Mouse (Mus musculus) hindbrain, postnatal 0 days (tissue): Measurements from ENCODE around the gene Syngr1. TPM values are rescaled to one million over a fixed set of nuclear protein-coding genes. Genes with fewer than 3 reads are reported as not detected.

Experiments
- ATAC-seq: fragments of 200-750 bp; cut with Nextera tagmentation; 2 replicates; pipeline ENCODE4 v1.8.0; 2017; ENCODE audit warnings: mild to moderate bottlenecking, moderate TSS enrichment, moderate library complexity
- DNase-seq: peaks from one replicate; pipeline ENCODE4 v3.0.0-alpha.2; 2015; ENCODE audit warnings: low spot score
- H3K27ac ChIP-seq: fragments of 300-500 bp; sonication (generic); 2 replicates; pipeline ENCODE4 v1.5.1; 2014; ENCODE audit warnings: mild to moderate bottlenecking
- H3K27me3 ChIP-seq: fragments of 300-500 bp; sonication (generic); 2 replicates; pipeline ENCODE4 v1.6.1; 2014; ENCODE audit warnings: low read length, mixed read lengths; ENCODE audit not compliant: insufficient read depth
- H3K36me3 ChIP-seq: fragments of 300-500 bp; sonication (generic); 2 replicates; pipeline ENCODE4 v1.6.1; 2014; ENCODE audit warnings: low read length, mixed read lengths; ENCODE audit not compliant: insufficient read depth
- H3K4me1 ChIP-seq: fragments of 300-500 bp; sonication (generic); 2 replicates; pipeline ENCODE4 v1.6.1; 2014; ENCODE audit warnings: antibody characterized with exemption, low read length, mixed read lengths; ENCODE audit not compliant: insufficient read depth
- H3K4me2 ChIP-seq: fragments of 300-500 bp; sonication (generic); 2 replicates; pipeline ENCODE4 v1.6.1; 2014; ENCODE audit warnings: low read depth, mild to moderate bottlenecking, low read length, moderate library complexity, mixed read lengths
- H3K4me3 ChIP-seq: fragments of 300-500 bp; sonication (generic); 2 replicates; pipeline ENCODE4 v1.5.1; 2014; ENCODE audit warnings: low read length
- H3K9ac ChIP-seq: fragments of 300-500 bp; sonication (generic); replicated peaks from 2 replicates; pipeline ENCODE4 v1.6.1; 2014; ENCODE audit warnings: mild to moderate bottlenecking, low read length, moderate library complexity, mixed read lengths
- H3K9me3 ChIP-seq: fragments of 300-500 bp; sonication (generic); 2 replicates; pipeline ENCODE4 v1.6.1; 2016; ENCODE audit warnings: low read length, mixed read lengths
- CTCF ChIP-seq: IDR thresholded peaks from 2 replicates; pipeline ENCODE4 v1.5.1; 2016; ENCODE audit warnings: antibody characterized with exemption, control low read depth, low read depth
- WGBS: fragments of 180-500 bp; shearing (Covaris S2); extraction: QIAGEN DNeasy Blood & Tissue Kit; methylation state at CpG from one replicate; pipeline ENCODE4 v1.1.7; 2014; 5-methylcytosine and 5-hydroxymethylcytosine counted together
- polyA plus RNA-seq: library from polyadenylated mRNA; unstranded; fragments of >200 nt; fragmentation: Nextera tagmentation; extraction: Ambion mirVana; gene quantifications from 2 replicates; pipeline ENCODE4 v1.2.1, GENCODE M21; 2015
- total RNA-seq: library from RNA; depleted of rRNA; stranded (reverse); fragments of >200 nt; gene quantifications from 2 replicates; pipeline ENCODE4 v1.2.3, GENCODE M21; 2014

Syngr1 gene
- total and polyA plus RNA-seq, 2 experiments from 2014 or later = 78.6 to 155 TPM

- Histone ChIP-seq H3K4me1 (no peaks in the 10 kb centered on the region), H3K9ac (no peak overlapping the region), H3K27ac (no peak overlapping the region; the same call in 1 of the 2 replicates), H3K36me3 (peaks cover 18% of the 10 kb centered on the region; the same call in 1 of the 2 replicates), H3K4me2 (no peak overlapping the region), H3K27me3 (no peaks in the 10 kb centered on the region), H3K4me3 (no peak overlapping the region), H3K9me3 (no peaks in the 10 kb centered on the region)
- no peak for TF ChIP-seq CTCF
- DNase-seq (no peak), ATAC-seq (no peak)
- WGBS = 89% methylated on average over 14 of the region's 14 CpGs
Measured at GRCm38 (mm10) chr15:80147090-80147489, 56.0 kb downstream of the Syngr1 start.

DNA sequence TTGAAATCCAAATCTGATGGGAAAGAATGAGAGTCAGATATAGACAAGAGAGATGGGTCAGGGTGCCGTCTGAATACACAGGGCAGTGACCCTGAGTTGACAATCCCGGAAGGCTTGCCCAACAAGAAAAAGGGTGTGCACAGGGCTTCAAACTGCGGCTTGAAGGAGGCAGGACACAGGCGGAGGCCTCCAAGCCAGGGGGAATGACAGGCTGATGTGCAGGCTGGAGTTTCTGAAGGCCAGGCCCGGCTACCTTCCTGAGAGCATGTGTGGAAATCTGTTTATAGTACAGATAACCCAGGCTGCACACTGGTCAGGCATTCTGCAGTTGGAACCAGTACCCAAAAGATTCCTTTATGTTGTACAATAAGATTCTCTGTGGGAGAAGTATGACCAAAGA, 56.4 kb downstream of the Syngr1 start:
- Histone ChIP-seq H3K4me2 (no peak overlapping the region), H3K27ac (no peak overlapping the region; the same call in 1 of the 2 replicates), H3K4me3 (no peak overlapping the region), H3K9me3 (no peaks in the 10 kb centered on the region), H3K36me3 (peaks cover 22% of the 10 kb centered on the region; the same call in 1 of the 2 replicates), H3K27me3 (no peaks in the 10 kb centered on the region), H3K4me1 (no peaks in the 10 kb centered on the region), H3K9ac (no peak overlapping the region)
- no peak for TF ChIP-seq CTCF
- DNase-seq (no peak), ATAC-seq (no peak)
- WGBS = 74% methylated on average over 5 of the region's 5 CpGs

- Histone ChIP-seq H3K27me3 (no peaks in the 10 kb centered on the region), H3K36me3 (peaks cover 25% of the 10 kb centered on the region), H3K4me3 (no peak overlapping the region), H3K9ac (no peak overlapping the region), H3K4me2 (no peak overlapping the region), H3K9me3 (no peaks in the 10 kb centered on the region), H3K4me1 (no peaks in the 10 kb centered on the region), H3K27ac (no peak overlapping the region)
- WGBS = 79% methylated on average over 8 of the region's 8 CpGs
- no peak for TF ChIP-seq CTCF
- ATAC-seq (no peak), DNase-seq (no peak)
Measured at GRCm38 (mm10) chr15:80148565-80148964, 57.4 kb downstream of the Syngr1 start.

DNA sequence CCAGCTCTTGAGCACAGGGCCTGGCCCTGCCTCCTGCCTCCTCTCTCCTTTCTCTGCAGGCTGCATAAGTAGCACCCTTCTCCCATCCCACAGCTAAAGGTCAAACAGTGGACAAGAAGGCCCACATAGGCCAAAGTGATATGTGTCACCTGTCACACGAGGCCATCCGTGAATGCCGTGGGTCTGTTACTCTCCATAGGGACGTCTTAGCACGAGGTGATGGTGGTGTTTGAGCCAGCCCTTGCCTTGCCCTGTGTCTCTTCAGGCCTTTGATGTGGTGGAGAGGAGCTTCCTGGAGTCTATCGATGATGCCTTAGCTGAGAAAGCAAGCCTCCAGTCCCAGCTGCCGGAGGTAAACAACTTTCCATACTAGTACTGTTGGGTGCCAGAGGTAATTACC, 58.4 kb downstream of the Syngr1 start:
- no peak for TF ChIP-seq CTCF
- Histone ChIP-seq H3K27ac (no peak overlapping the region), H3K4me2 (no peak overlapping the region), H3K4me3 (no peak overlapping the region), H3K4me1 (no peaks in the 10 kb centered on the region), H3K27me3 (no peaks in the 10 kb centered on the region), H3K9ac (no peak overlapping the region), H3K36me3 (peaks cover 34% of the 10 kb centered on the region), H3K9me3 (no peaks in the 10 kb centered on the region)
- DNase-seq (no peak), ATAC-seq (no peak)
- 92% methylated on average over 7 of the region's 7 CpGs for WGBS

GRCm38 (mm10) chr15:80152663-80153062, 61.5 kb downstream of the Syngr1 start:
- Histone ChIP-seq H3K4me1 (no peaks in the 10 kb centered on the region), H3K36me3 (peaks cover 54% of the 10 kb centered on the region), H3K27me3 (no peaks in the 10 kb centered on the region), H3K4me2 (no peak overlapping the region), H3K4me3 (no peak overlapping the region), H3K27ac (no peak overlapping the region), H3K9me3 (no peaks in the 10 kb centered on the region), H3K9ac (no peak overlapping the region)
- no peak for TF ChIP-seq CTCF
- no peak for ATAC-seq
- WGBS = 86% methylated on average over 10 of the region's 10 CpGs
- DNase-seq = no peak

- Histone ChIP-seq H3K27ac (no peak overlapping the region), H3K9ac (no peak overlapping the region), H3K4me2 (no peak overlapping the region), H3K4me1 (no peaks in the 10 kb centered on the region), H3K9me3 (no peaks in the 10 kb centered on the region), H3K4me3 (no peak overlapping the region), H3K27me3 (no peaks in the 10 kb centered on the region), H3K36me3 (peaks cover 63% of the 10 kb centered on the region)
- no peak for DNase-seq
- no peak for TF ChIP-seq CTCF
- 76% methylated on average over 11 of the region's 11 CpGs for WGBS
- no peak for ATAC-seq
Measured at GRCm38 (mm10) chr15:80153757-80154156, 62.6 kb downstream of the Syngr1 start.

DNA sequence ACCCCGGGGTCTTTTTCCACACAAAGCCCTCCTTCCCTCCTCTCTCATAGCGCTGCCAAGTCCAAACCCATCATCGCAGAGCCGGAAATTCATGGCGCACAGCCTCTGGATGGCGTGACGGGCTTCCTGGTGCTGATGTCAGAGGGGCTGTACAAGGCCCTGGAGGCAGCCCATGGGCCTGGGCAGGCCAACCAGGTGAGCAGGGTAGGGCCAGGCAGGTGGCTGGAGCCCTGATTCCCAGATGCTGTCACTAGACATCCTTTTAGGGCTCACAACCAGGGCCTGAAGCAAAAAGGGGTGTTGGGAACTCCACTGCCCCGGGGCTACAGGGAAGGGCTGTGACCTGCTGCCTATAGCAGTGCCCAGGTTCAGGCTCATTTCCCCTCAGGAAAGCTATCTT, 64.6 kb downstream of the Syngr1 start:
- peaks cover 69% of the 10 kb centered on the region for H3K36me3 ChIP-seq
- H3K4me3 ChIP-seq = no peak overlapping the region
- no peak for TF ChIP-seq CTCF
- no peak for ATAC-seq
- H3K4me1 ChIP-seq = no peaks in the 10 kb centered on the region
- no peak for DNase-seq
- H3K9me3 ChIP-seq = no peaks in the 10 kb centered on the region
- no peak overlapping the region for H3K9ac ChIP-seq
- H3K27ac ChIP-seq = no peak overlapping the region
- no peaks in the 10 kb centered on the region for H3K27me3 ChIP-seq
- H3K4me2 ChIP-seq = no peak overlapping the region
- WGBS = 91% methylated on average over 8 of the region's 8 CpGs
